Mouse (Mus musculus) bone marrow, adult 2 months (tissue): Measurements from ENCODE around the gene Sdhaf2. TPM values are rescaled to one million over a fixed set of nuclear protein-coding genes. Genes with fewer than 3 reads are reported as not detected.

Source experiments
- H3K27ac ChIP-seq: fragments of 200-500 bp; 2 replicates; pipeline ENCODE4 v1.5.1; 2012; ENCODE audit warnings: low read depth, mild to moderate bottlenecking, control low read depth, inconsistent platforms, low read length; ENCODE audit not compliant: control insufficient read depth, poor library complexity, insufficient read depth
- H3K4me1 ChIP-seq: fragments of 200-500 bp; 2 replicates; pipeline ENCODE4 v1.6.1; 2011; ENCODE audit warnings: low read length; ENCODE audit not compliant: control insufficient read depth, insufficient read depth
- H3K4me3 ChIP-seq: fragments of 200-500 bp; replicated peaks from 2 replicates; pipeline ENCODE3; 2011; ENCODE audit warnings: mild to moderate bottlenecking, low read depth, low read length, control low read depth; ENCODE audit not compliant: control insufficient read depth
- CTCF ChIP-seq: fragments of 200-500 bp; IDR thresholded peaks from 2 replicates; pipeline ENCODE4 v1.5.1; 2011; ENCODE audit warnings: low read length, control low read depth; ENCODE audit not compliant: control insufficient read depth, insufficient read depth
- POLR2A ChIP-seq: fragments of 200-500 bp; IDR thresholded peaks from 2 replicates; pipeline ENCODE4 v1.6.1; 2011; ENCODE audit warnings: low read depth, mild to moderate bottlenecking, control low read depth, low read length, borderline replicate concordance; ENCODE audit not compliant: control insufficient read depth
- WGBS: fragments of 180-500 bp; shearing (Covaris S2); methylation state at CpG from one replicate; pipeline ENCODE4 v1.1.7; 2018; 5-methylcytosine and 5-hydroxymethylcytosine counted together
- polyA plus RNA-seq: library from polyadenylated mRNA; stranded (reverse); fragments of >200 nt; gene quantifications from 2 replicates; pipeline ENCODE4 v1.2.4, GENCODE M21; 2011; ENCODE audit warnings: low replicate concordance; ENCODE audit not compliant: missing spikeins, insufficient read depth, insufficient read length

Gene Sdhaf2
- polyA plus RNA-seq, 1 experiment = 31.2 TPM

DNA sequence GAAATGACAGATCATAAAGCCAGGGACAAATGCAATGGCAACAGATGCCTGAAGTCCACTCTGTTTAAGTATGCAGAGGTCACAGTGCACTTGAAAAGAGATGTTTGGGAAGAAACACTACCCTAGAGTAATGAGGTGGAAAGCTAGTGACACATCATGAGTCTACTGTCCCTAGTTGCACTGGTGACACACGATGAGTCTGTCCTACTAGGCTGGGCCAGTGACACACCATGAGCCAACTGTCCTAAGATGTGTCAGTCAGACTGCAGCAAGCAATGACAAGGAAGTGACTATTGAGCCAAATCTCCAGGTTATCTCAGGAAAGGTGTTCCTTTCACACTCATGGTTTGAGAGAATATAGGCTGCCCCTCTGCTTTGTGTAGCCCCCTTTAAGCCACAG, 30.3 kb downstream of the Sdhaf2 start:
- no peak for TF ChIP-seq POLR2A
- no peak for TF ChIP-seq CTCF
- 86% methylated on average over 1 of the region's 1 CpGs for WGBS
- Histone ChIP-seq H3K4me3 (no peak overlapping the region), H3K4me1 (no peaks in the 10 kb centered on the region), H3K27ac (no peak overlapping the region)

DNA sequence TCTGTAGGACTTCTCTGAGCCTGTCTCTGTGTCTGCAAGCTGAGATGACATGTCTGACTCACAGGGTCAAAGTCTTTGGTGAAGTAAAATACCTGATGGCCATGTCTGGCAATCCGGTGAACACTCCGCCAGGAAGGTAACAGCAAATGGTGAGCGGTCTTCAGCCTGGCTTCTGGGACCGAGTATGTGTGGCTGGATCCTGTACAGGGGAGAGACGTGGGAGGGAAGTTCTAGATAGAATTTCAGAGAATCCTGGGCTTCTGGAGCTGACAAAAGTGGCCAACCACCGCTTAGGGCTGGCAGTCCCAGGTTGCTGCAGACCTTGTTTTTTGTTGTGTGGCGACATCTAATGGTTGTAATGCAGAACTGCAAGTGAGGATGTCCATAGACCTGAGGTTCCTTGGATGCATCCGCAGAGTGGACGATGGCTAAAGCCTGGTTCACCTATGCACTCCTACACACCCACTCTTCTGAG, 39.6 kb downstream of the Sdhaf2 start:
- Histone ChIP-seq H3K4me1 (no peaks in the 10 kb centered on the region), H3K27ac (no peak overlapping the region), H3K4me3 (no peak overlapping the region)
- no peak for TF ChIP-seq POLR2A
- peak; percentile 67 for TF ChIP-seq CTCF
- WGBS = 29% methylated on average over 9 of the region's 9 CpGs

- Histone ChIP-seq H3K27ac (no peak within 1 kb of the TSS), H3K4me1 (no peaks in the 10 kb centered on the region), H3K4me3 (no peak within 1 kb of the TSS)
- no peak for TF ChIP-seq POLR2A
- TF ChIP-seq CTCF = no peak
- WGBS = 53% methylated on average over 6 of the region's 6 CpGs
Observed at GRCm38 (mm10) chr19:10482703-10483102, 43.2 kb downstream of the Sdhaf2 start, which contains the start of gene Ppp1r32. Ppp1r32 (minus strand) TSS chr19:10482928.

GRCm38 (mm10) chr19:10479541-10479940, 46.4 kb downstream of the Sdhaf2 start:
- Histone ChIP-seq H3K4me3 (no peak overlapping the region), H3K27ac (no peak overlapping the region), H3K4me1 (no peaks in the 10 kb centered on the region)
- WGBS = 44% methylated on average over 4 of the region's 4 CpGs
- TF ChIP-seq CTCF (no peak), POLR2A (no peak)

DNA sequence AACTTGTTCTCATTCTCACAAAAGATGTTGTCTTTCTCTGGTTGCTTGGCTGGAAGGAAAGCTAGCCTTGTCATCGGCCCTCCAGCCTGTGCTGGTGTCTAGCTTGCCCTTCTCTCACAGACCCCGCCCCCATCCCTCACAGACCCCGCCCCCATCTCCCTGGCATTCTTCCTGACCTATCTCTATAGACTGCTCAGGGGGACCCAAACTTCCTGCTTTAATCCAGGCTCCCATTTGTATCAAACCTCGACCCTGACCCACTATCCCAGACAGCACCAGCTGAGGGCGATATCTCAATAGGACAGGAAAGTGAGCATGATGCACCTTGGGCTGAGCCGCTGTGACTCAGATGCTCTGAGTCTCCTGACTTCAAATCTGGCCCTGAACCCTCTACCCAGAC, 52.2 kb downstream of the Sdhaf2 start:
- no peak for TF ChIP-seq POLR2A
- no peak for TF ChIP-seq CTCF
- WGBS = 41% methylated on average over 6 of the region's 6 CpGs
- Histone ChIP-seq H3K4me3 (no peak overlapping the region), H3K27ac (no peak overlapping the region), H3K4me1 (no peaks in the 10 kb centered on the region; the same call in 1 of the 2 replicates)

- 68% methylated on average over 3 of the region's 3 CpGs for WGBS
- Histone ChIP-seq H3K4me1 (peaks cover 4% of the 10 kb centered on the region), H3K27ac (no peak overlapping the region), H3K4me3 (no peak overlapping the region)
- TF ChIP-seq CTCF = no peak
- TF ChIP-seq POLR2A = no peak
Observed at GRCm38 (mm10) chr19:10472958-10473357, 53.0 kb downstream of the Sdhaf2 start.

DNA sequence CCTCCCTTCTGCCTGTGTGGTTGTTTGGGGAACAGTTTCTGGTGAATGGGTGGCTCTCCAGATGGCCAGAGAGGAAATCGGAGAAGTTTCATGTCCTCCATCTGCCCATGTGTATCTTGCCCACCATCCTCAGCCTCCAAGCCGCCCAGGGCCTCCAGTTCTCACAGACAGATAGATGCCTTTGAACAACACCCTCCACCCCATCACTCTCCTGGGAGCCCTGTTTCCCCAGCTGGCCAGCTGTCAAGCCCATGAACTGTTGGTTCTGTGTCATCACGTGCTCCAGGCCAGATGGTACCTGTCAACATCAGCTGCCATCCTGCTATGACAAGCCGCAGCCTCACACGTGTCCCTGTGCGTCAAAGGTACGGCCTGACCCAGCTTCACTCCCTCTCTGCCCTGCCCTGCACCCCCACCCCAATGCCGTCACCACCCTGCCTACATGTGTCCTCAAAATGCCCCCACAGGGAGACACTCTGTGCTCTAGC, 56.7 kb downstream of the Sdhaf2 start:
- WGBS = 64% methylated on average over 8 of the region's 8 CpGs
- Histone ChIP-seq H3K4me1 (peaks cover 4% of the 10 kb centered on the region), H3K4me3 (no peak overlapping the region), H3K27ac (peak overlapping the region; percentile 24)
- TF ChIP-seq CTCF (no peak), POLR2A (no peak)

DNA sequence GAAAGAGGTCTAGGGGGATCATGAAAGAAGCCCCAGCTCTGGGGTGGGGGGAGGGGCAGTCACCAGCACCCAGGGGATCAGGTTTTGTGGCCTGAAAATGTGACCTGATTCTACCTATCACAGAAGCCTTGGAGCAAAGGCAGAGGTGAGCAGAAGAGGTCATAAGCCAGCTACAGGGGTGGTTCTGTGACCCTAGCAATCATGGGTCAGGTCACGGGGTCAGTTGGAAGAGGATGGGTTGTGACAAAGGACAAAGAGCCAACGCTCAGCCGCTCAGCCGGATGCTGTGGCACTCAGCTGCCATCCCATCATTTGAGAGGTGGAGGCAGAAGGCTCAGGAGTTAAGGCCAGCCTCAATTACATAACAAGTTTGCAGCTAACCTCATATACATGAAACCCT, 61.5 kb downstream of the Sdhaf2 start:
- Histone ChIP-seq H3K4me3 (no peak overlapping the region), H3K27ac (no peak overlapping the region), H3K4me1 (peaks cover 4% of the 10 kb centered on the region)
- TF ChIP-seq CTCF (no peak), POLR2A (no peak)
- WGBS = 61% methylated on average over 4 of the region's 4 CpGs

DNA sequence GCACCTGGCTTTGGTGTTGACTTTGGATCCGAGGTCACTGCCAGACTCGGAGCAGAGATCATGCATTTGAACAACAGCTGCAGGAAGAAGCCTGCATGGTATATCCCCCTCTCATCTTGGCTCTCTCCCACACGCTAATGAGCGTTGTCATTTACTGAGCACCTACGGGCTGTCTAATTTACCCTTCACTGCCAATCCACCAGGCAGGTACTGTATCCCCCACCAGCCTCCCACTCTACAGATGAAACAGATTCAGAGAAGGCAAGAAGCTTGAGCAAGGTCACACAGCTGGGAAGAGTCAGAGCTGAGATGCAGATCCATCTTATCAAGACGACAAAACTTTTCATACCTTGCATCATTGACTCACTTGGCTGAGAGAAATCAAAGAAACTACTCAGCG, 64.4 kb downstream of the Sdhaf2 start:
- Histone ChIP-seq H3K4me3 (no peak overlapping the region), H3K4me1 (no peaks in the 10 kb centered on the region; the same call in 1 of the 2 replicates), H3K27ac (no peak overlapping the region)
- TF ChIP-seq CTCF = no peak
- TF ChIP-seq POLR2A = no peak
- 31% methylated on average over 7 of the region's 7 CpGs for WGBS
